Mouse (Mus musculus): ENCODE results near the gene Pcnt.

Pcnt gene

DNA sequence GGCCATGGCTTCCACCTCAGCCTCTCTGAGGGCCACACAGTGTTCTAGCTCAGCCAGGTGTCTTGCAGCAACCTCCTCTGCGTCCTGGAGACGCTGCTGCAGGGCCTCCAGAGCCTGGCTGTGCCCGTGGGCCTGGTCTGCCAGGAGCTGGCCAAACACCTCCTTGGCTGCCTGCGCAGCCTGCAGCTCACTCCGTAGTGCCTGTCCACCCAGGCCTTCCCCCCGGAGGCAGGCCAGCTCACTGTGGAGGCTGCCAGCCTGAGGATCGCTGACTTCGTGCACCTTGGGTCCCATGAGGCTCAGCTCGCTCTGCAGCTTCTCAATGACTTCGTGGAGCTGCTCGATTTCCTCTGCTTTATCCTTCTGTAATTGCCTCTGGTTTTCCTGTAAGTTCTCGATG lies 50.0 kb downstream of the Pcnt start:
- DNase-seq, result no peak

- DNase-seq, result peak; percentile 48
Observed at GRCm38 (mm10) chr10:76391786-76392185, 50.8 kb downstream of the Pcnt start.

DNA sequence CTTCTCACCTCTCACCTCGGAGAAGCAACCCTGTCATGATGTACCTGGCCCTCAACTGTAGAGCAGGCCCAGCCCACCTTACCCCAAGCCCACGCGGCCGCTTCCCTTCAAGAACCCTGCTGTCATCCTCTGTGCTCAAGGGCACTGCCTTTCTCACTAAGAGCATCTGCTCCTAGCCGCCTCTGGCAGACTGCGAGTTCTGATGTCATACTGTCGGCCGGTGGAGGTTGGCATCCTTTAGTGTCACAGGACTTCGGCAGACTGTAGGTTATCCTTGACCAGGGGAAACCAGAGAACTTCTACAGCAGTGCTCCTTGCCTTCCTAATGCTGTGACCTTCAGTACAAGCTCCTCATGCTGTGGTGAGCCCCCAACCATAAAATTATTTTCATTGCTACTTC lies 51.4 kb downstream of the Pcnt start:
- DNase-seq, result no peak

GRCm38 (mm10) chr10:76374981-76375380 lies 67.6 kb downstream of the Pcnt start:
- no peak for DNase-seq

GRCm38 (mm10) chr10:76371736-76372135 lies 70.8 kb downstream of the Pcnt start:
- no peak for DNase-seq

DNA sequence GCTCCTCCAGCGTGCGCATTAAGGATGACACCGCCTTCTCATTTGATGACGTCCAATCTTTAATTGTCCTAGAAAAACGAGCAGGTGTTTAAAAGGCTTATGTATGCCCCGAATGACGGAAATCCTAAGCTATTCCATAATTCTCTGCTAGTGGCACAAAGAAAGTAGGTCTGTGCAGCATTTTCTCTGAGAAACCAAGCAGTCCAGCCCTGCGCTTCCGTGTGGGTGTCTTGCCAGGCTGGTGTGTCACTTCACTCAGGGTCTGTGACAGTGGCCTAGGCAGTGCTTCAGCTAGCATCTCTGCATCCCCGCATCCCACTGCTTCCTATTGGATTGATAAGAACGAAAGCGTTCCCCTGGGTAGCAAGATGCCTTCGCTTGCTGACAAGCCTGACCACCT lies 73.8 kb downstream of the Pcnt start:
- DNase-seq, result no peak

GRCm38 (mm10) chr10:76363233-76363632 lies 79.4 kb downstream of the Pcnt start:
- no peak for DNase-seq

DNA sequence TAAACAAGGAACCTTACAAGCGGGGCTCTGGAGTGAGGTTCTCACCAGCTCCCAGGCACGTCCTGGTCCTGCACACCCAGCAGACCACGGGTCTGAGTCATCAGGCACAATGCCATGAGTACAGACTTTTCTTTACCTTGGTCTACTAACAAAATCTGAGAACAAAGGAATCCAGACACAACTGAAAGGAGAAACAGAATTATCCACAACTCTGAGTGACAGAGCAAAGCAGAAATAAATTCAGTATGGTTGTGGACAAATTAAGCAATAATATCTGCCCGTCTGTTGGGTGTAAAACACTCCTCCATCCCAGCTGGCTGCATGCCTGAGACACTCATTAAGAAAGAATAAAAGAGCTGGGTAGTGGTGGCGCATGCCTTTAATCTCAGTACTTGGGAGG lies 84.1 kb downstream of the Pcnt start:
- no peak for DNase-seq

DNA sequence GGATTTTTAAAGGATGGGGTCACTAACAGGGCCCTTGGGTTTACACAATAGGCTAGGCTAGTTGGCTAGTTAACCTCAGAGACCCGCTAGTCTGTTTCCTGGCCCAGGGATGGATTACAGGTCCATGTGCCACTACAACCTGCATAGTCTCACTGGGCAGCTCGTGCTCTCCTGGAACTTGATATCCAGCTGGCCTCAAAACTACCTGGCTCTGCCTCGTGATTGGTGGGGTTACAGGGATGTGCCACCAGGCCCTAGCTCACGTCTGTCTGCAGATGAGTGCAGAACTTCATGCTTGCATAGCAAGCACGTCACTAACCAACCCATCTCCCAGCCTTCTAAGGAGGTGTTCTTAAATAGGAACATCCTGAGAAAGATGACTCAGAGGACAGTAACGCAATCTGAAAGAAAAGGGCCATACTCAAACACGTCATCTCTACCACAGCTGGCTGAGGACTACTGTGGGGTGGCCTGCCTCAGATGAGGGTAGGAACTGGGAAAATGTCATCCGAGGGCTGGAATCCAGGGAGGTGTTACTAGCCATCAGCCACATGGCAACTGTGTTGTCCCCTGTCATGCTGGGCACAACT lies 85.2 kb downstream of the Pcnt start:
- DNase-seq, result no peak

DNA sequence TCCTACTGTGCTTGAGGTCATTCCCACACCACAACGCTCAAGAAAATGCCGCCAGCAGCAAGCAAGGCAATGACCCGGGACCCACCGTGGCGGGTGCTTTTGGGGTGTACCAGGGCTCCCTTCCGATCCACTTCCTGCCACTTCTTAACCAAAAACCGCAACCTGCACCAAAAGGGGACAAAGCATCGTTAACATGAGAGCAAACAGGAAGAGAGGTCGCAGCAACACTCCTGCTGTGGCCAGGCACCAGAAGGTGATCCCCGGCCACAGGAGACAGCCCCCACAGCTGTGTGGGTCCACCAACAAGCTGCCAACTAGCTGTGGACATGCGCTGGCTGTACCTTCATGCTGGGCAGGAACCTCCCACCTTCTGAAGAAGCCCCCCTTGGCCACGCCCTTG lies 87.6 kb downstream of the Pcnt start:
- DNase-seq, result peak; percentile 74

DNA sequence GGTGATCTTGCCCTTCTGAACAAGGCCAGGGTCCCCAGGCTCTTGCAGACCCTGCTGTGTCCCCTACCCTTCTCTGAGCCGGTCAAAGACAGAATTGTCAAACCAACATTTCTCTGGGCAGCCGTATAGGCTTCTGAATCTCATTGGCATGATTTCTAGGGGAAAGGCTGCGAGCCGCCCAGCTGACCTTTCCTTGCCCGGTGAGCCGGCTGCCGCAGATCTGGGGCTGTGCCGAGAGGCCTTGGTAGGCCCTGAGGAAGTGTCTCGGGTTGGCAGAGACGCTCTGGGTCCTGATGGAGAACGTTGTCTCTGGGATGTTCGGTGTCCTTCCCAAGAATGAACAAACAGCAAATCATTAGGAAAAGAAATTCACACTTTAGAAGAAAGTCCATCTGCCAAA lies 88.6 kb downstream of the Pcnt start:
- no peak for DNase-seq

- DNase-seq, result no peak
Observed at GRCm38 (mm10) chr10:76351953-76352352, 90.6 kb downstream of the Pcnt start.

GRCm38 (mm10) chr10:76346589-76346988 lies 96.0 kb downstream of the Pcnt start:
- peak; percentile 75 for DNase-seq

- DNase-seq, result peak; percentile 11
Observed at GRCm38 (mm10) chr10:76346043-76346491, 96.5 kb downstream of the Pcnt start.

DNA sequence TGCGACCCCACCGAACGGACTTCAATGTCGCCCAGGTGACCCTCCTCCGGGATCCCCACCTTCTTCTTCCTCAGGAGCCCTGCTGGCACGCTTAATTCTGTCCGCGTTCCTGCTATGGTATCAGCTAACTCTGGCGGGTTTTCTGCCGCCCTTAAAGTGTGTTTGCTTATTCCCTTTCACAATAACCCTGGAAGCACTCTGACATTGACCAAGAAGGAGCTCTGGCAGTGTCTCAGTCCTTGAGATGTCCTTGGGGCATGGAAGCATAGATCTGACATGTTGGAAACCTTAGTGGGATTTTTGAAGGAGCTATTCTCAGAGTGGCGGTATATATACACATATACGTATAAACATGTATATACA lies 97.1 kb downstream of the Pcnt start:
- no peak for DNase-seq

GRCm38 (mm10) chr10:76344711-76345539 lies 97.7 kb downstream of the Pcnt start, which contains the start of gene Dip2a:
Gene Dip2a (minus strand): TSS chr10:76345291.
- DNase-seq, result peak; percentile 97

GRCm38 (mm10) chr10:76334350-76334749 lies 108.2 kb downstream of the Pcnt start:
- DNase-seq, result no peak

DNA sequence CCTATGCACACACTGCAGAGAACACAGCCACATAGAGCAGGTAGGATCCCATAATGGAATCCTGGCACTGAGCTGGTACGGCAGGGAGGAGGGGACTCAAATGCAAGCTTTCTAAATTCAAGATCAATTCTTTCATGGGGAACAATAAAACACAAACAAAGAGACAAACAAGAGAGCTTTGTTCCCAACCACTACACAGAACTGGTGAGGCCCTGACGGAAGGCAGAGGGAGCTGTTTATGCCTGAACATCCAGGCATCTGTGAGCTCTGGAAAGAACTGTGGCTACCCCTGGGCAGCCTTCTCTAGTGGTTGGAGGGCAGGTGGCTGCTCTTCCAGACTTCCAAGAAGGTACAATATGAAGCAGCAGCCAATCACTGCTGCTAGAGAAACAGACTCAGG lies 110.5 kb downstream of the Pcnt start:
- no peak for DNase-seq

DNA sequence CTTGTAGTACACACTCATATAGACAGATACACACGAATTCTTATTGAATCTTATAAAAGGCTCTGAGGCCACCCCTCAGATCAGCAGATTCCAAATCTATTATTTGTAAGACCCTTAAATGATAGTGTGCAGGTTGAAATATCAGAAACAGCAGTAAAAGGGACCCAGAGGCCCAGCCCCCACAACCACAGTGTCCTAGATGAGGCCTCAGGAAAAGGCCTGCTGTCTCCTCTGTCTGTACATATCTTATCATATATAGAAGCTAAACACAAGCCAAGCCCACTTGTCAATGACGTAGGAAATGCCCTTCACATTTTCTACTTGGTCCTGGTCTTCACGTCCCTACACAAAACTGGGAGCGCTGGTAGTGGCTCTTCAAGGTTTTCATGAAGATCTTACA lies 113.5 kb downstream of the Pcnt start:
- DNase-seq, result no peak

DNA sequence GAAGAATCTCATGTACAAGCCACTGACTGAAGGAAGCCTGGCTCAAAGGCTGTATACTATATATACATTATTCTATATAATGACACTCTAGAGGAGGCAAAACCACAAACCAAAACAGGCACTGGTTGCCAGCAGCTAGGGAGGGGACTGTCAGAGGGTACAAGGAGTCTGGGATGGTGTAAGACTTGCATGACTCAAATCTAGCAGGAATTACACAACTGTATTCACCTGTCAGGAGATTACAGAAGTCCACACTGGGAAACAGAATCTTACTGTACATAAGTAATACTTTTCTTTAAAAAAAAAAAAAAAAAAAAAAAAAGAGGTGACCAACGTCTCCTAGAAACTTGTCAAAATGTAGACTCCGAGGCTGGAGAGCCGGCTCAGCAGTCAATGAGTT lies 114.0 kb downstream of the Pcnt start:
- no peak for DNase-seq

- peak; percentile 64 for DNase-seq
Observed at GRCm38 (mm10) chr10:76326304-76327006, 116.1 kb downstream of the Pcnt start.

- DNase-seq, result no peak
Observed at GRCm38 (mm10) chr10:76317623-76318022, 125.0 kb downstream of the Pcnt start.

GRCm38 (mm10) chr10:76316194-76316593 lies 126.4 kb downstream of the Pcnt start:
- DNase-seq, result no peak

- peak; percentile 10 for DNase-seq
Observed at GRCm38 (mm10) chr10:76306738-76307137, 135.8 kb downstream of the Pcnt start.
